Mouse (Mus musculus): ENCODE results near the gene Fyn.

Gene Fyn

GRCm38 (mm10) chr10:39471714-39472531 is 103.3 kb downstream of the Fyn start:
- no peak for DNase-seq (ENCODE audit: low spot score)

DNA sequence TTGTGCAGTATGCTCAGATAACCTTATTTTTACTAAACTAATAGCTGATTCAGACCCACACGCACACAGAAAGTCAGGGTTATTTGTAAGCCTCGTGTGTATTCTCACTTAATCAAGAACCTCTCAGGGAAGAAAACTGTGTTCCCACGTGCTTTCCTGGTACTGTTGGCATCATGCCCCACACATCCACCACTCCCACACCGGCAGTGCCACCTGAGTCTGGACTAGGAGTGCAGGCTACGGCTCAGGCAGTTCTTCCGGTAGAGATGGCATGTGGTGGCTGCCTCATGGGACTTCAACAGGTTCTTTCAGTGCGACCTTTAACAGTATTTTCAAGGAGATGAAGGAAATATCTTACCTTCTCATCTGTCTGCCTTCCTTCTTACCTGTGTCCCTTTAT is 104.3 kb downstream of the Fyn start:
- DNase-seq (ENCODE audit: low spot score), result no peak

GRCm38 (mm10) chr10:39479361-39479760 is 110.7 kb downstream of the Fyn start:
- DNase-seq (ENCODE audit: low spot score), result peak; percentile 25

GRCm38 (mm10) chr10:39484382-39484826 is 115.7 kb downstream of the Fyn start:
- no peak for DNase-seq (ENCODE audit: low spot score)

- no peak for DNase-seq (ENCODE audit: low spot score)
Measured at GRCm38 (mm10) chr10:39484892-39485291, 116.2 kb downstream of the Fyn start.

GRCm38 (mm10) chr10:39485939-39486338 is 117.3 kb downstream of the Fyn start:
- DNase-seq (ENCODE audit: low spot score), result no peak

GRCm38 (mm10) chr10:39486501-39487450 is 118.1 kb downstream of the Fyn start:
- DNase-seq (ENCODE audit: low spot score), result no peak

- peak; percentile 50 for DNase-seq (ENCODE audit: low spot score)
Measured at GRCm38 (mm10) chr10:39487740-39488415, 119.2 kb downstream of the Fyn start.

DNA sequence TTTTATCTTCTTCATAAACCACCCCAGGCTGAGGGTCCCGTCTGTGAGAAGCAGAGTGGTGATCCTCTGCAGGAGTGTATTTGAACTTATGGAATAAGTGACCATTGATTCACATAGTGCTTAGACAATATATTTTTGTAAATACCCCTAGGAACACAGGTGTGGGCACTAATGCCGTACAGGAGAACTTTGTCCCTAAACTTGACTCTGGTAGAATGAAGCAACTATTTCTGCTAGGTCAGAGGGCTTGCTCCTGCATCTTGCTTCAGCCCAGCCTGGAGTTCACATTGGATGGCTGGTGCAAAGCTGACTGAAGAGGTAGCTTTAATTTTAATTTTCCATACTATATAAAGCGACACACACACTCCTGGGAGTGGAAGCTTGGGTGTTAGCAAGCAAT is 119.9 kb downstream of the Fyn start:
- DNase-seq (ENCODE audit: low spot score), result no peak

GRCm38 (mm10) chr10:39488956-39489355 is 120.3 kb downstream of the Fyn start:
- DNase-seq (ENCODE audit: low spot score), result peak; percentile 48

DNA sequence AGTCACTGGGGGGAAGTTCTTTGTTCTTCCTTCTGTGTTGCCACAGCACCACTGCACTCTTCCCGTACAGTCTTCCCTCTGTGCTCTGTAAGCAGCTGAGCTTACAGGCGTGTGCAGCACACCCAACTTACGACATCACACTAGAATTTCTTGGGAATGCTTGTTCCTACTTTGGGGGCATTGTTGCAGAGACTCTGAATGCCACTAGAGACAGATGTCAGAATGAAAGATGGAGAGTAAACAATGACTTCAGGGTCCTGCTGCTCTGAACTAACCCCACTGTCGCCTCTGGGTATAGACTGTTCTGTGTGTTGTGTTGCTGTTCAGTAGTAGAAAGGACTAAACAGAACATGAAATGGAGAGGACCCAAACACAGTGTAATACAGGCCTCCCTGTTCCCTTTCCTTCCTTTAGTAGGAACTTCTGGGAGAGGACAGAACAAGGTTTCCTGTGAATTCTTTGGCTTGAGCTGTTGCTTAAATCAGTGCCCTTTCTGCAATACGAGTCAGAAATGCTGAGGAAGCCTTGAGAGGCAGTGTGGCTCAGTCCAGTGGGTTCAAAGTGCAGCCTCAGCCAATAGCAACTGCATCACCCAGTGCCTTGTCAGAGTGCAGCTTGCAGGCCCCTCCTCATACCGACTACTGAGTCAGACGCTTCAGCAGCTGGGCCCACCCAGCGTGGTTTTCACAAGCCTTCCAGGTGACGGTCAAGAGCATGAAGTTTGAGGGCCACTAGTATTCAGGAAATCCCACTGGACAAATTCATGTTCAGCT is 121.9 kb downstream of the Fyn start:
- no peak for DNase-seq (ENCODE audit: low spot score)

DNA sequence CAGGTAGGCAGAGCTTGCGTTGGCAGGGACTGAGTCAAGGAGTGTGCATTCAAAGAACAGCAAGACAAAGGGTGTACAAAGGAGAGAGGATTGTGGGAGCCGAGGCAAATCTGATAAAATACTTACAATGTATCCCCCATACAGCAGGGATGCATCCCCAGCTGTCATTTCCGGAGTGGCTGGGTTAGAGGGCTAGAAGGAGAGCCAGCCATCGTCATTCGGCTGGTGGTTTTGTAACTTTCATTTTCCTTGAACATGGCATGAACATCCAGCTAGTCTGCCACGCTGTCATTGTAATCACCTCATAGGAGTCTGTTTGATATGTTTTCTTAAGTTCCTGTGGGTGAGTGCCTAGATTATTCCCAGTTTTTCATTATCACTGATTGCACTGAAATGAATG is 123.5 kb downstream of the Fyn start:
- DNase-seq (ENCODE audit: low spot score), result peak; percentile 43

DNA sequence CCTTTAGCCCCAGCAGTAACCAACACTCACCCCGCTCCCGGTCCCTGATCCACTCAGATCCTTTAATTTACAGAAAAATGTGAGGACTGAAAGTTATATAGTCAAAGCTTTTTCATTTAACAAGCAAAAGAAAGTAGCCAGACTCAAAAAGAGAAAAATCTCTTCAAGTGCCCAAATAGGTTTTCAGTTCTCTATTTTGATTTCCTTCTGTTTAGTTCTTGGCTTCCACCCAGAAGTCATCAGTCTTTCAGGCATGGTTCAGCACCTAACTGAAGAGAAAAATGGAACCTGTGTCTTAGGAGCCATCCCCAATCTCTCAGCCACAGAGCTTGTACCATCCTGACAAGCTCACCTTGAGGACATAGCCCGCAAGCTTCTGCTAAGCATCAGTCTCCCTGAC is 124.4 kb downstream of the Fyn start:
- DNase-seq (ENCODE audit: low spot score), result no peak

GRCm38 (mm10) chr10:39498641-39499040 is 130.0 kb downstream of the Fyn start:
- no peak for DNase-seq (ENCODE audit: low spot score)

- no peak for DNase-seq (ENCODE audit: low spot score)
Measured at GRCm38 (mm10) chr10:39501571-39501970, 132.9 kb downstream of the Fyn start.

GRCm38 (mm10) chr10:39501977-39502706 is 133.5 kb downstream of the Fyn start:
- peak; percentile 43 for DNase-seq (ENCODE audit: low spot score)

- no peak for DNase-seq (ENCODE audit: low spot score)
Measured at GRCm38 (mm10) chr10:39503331-39503730, 134.7 kb downstream of the Fyn start.

- DNase-seq (ENCODE audit: low spot score), result no peak
Measured at GRCm38 (mm10) chr10:39505007-39505406, 136.4 kb downstream of the Fyn start.

- DNase-seq (ENCODE audit: low spot score), result no peak
Measured at GRCm38 (mm10) chr10:39505621-39506020, 137.0 kb downstream of the Fyn start.

DNA sequence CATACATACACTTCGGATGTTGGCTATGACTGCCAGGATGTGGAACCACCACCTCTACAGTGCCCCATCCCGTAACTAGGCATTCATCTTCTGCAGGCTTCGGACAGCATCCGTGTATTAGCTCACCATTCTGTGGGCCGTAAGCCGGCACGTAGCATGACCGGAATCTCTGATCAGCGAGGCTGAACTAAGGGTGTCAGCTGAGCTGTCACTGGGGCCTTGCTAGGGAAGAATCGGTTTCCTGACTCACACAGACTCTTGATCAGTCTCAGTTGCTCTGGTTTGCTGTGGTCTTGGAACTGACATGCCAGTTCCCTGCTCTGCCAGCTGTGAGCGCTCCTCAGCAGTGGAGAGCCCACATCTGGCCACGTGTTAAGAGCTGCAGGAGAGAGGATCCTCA is 137.7 kb downstream of the Fyn start:
- DNase-seq (ENCODE audit: low spot score), result no peak

GRCm38 (mm10) chr10:39506831-39507230 is 138.2 kb downstream of the Fyn start:
- no peak for DNase-seq (ENCODE audit: low spot score)
